Mouse (Mus musculus): ENCODE data around the gene Ankef1. TPM values are rescaled to one million over a fixed set of nuclear protein-coding genes. Genes with fewer than 3 reads are reported as not detected.

The Ankef1 gene
- polyA plus RNA-seq (2012; rRNA removed), result 184 and 257 TPM in 2 replicates

DNA sequence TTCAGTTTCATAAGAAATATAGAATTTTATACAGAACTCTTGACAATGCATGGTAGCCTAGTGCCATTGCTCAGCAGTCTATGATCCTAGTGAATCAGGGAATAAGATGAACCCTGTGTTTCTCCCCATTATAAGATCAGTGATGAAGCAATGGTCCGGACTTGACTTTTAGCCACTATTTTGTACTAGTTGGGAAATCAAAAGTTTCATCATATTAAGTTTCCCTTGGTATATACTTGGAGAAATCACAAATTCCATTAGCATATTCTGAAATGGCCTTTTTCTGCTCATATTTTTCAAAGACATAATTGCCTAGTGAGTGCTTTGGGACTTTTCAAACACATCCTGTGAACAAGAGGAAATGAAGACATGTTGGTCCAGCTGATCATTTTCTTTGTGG lies at the start of gene Ankef1:
Gene Ankef1, plus strand, starts transcription at position 260 of the 400 bp plus-strand sequence.
- H3K36me3 ChIP-seq (ENCODE audit: control insufficient read depth, insufficient read depth, low read length), result no peaks in the 10 kb centered on the region
- no peak within 1 kb of the TSS for H3K4me3 ChIP-seq (ENCODE audit: control insufficient read depth, low read depth, low read length)
- no peak for TF ChIP-seq CTCF (IDR thresholded peaks at IDR 0.05; ENCODE audit: control insufficient read depth, insufficient read depth, insufficient replicate concordance, low read depth, low read length)
- no peak for TF ChIP-seq POLR2A (IDR thresholded peaks at IDR 0.05; ENCODE audit: control insufficient read depth, low read depth, low read length)
- H3K27ac ChIP-seq (ENCODE audit: control insufficient read depth, insufficient read depth, low read depth, low read length), result no peak within 1 kb of the TSS
- H3K27me3 ChIP-seq (ENCODE audit: control insufficient read depth, insufficient read depth, low read length), result no peaks in the 10 kb centered on the region
- H3K4me1 ChIP-seq (ENCODE audit: control insufficient read depth, insufficient read depth, low read length), result no peaks in the 10 kb centered on the region

- no peaks in the 10 kb centered on the region for H3K27me3 ChIP-seq (ENCODE audit: control insufficient read depth, insufficient read depth, low read length)
- no peaks in the 10 kb centered on the region for H3K4me1 ChIP-seq (ENCODE audit: control insufficient read depth, insufficient read depth, low read length)
- H3K27ac ChIP-seq (ENCODE audit: control insufficient read depth, insufficient read depth, low read depth, low read length), result no peak overlapping the region
- H3K4me3 ChIP-seq (ENCODE audit: control insufficient read depth, low read depth, low read length), result no peak overlapping the region
- TF ChIP-seq CTCF (IDR thresholded peaks at IDR 0.05; ENCODE audit: control insufficient read depth, insufficient read depth, insufficient replicate concordance, low read depth, low read length), result no peak
- TF ChIP-seq POLR2A (IDR thresholded peaks at IDR 0.05; ENCODE audit: control insufficient read depth, low read depth, low read length), result no peak
- H3K36me3 ChIP-seq (ENCODE audit: control insufficient read depth, insufficient read depth, low read length), result no peaks in the 10 kb centered on the region
Observed at GRCm38 (mm10) chr2:136456468-136456867, 45.2 kb upstream of the Ankef1 start.

- Histone ChIP-seq H3K36me3 (ENCODE audit: control insufficient read depth, insufficient read depth, low read length) (no peaks in the 10 kb centered on the region), H3K27me3 (ENCODE audit: control insufficient read depth, insufficient read depth, low read length) (no peaks in the 10 kb centered on the region), H3K4me1 (ENCODE audit: control insufficient read depth, insufficient read depth, low read length) (no peaks in the 10 kb centered on the region), H3K27ac (ENCODE audit: control insufficient read depth, insufficient read depth, low read depth, low read length) (no peak overlapping the region), H3K4me3 (ENCODE audit: control insufficient read depth, low read depth, low read length) (no peak overlapping the region)
- TF ChIP-seq POLR2A (IDR thresholded peaks at IDR 0.05; ENCODE audit: control insufficient read depth, low read depth, low read length) (no peak), CTCF (IDR thresholded peaks at IDR 0.05; ENCODE audit: control insufficient read depth, insufficient read depth, insufficient replicate concordance, low read depth, low read length) (no peak)
Observed at GRCm38 (mm10) chr2:136456875-136457274, 44.8 kb upstream of the Ankef1 start.

DNA sequence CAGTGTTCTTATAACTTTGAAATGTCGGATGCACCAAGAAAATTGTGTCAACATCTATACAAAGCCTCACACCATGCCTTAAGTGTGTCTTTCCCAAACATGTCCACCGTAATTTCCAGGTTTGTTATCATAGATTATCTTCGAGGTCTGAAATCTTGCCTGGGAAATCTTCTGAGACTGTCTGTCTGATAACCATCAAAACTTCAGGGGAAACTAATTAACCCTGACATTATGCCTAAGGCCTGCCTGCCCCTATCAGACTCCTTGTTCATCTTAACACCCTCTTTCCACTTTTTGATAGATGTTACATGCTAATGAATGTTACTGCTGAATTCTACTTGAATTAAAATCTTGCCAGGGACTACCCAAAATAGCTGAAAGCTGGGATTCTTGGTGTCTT lies 24.1 kb upstream of the Ankef1 start:
- no peak for TF ChIP-seq POLR2A (IDR thresholded peaks at IDR 0.05; ENCODE audit: control insufficient read depth, low read depth, low read length)
- no peak for TF ChIP-seq CTCF (IDR thresholded peaks at IDR 0.05; ENCODE audit: control insufficient read depth, insufficient read depth, insufficient replicate concordance, low read depth, low read length)

GRCm38 (mm10) chr2:136482269-136482668 lies 19.4 kb upstream of the Ankef1 start:
- no peak for TF ChIP-seq POLR2A (IDR thresholded peaks at IDR 0.05; ENCODE audit: control insufficient read depth, low read depth, low read length)
- no peak overlapping the region for H3K27ac ChIP-seq (ENCODE audit: control insufficient read depth, insufficient read depth, low read depth, low read length)
- no peaks in the 10 kb centered on the region for H3K36me3 ChIP-seq (ENCODE audit: control insufficient read depth, insufficient read depth, low read length)
- H3K4me1 ChIP-seq (ENCODE audit: control insufficient read depth, insufficient read depth, low read length), result no peaks in the 10 kb centered on the region
- H3K4me3 ChIP-seq (ENCODE audit: control insufficient read depth, low read depth, low read length), result no peak overlapping the region
- H3K27me3 ChIP-seq (ENCODE audit: control insufficient read depth, insufficient read depth, low read length), result no peaks in the 10 kb centered on the region

More for the DNA sequence above, 24.1 kb upstream of the Ankef1 start:
- no peaks in the 10 kb centered on the region for H3K4me1 ChIP-seq (ENCODE audit: control insufficient read depth, insufficient read depth, low read length)
- H3K27me3 ChIP-seq (ENCODE audit: control insufficient read depth, insufficient read depth, low read length), result no peaks in the 10 kb centered on the region
- no peaks in the 10 kb centered on the region for H3K36me3 ChIP-seq (ENCODE audit: control insufficient read depth, insufficient read depth, low read length)
- no peak overlapping the region for H3K4me3 ChIP-seq (ENCODE audit: control insufficient read depth, low read depth, low read length)
- no peak overlapping the region for H3K27ac ChIP-seq (ENCODE audit: control insufficient read depth, insufficient read depth, low read depth, low read length)

- no peaks in the 10 kb centered on the region for H3K27me3 ChIP-seq (ENCODE audit: control insufficient read depth, insufficient read depth, low read length)
- no peak overlapping the region for H3K4me3 ChIP-seq (ENCODE audit: control insufficient read depth, low read depth, low read length)
- no peaks in the 10 kb centered on the region for H3K4me1 ChIP-seq (ENCODE audit: control insufficient read depth, insufficient read depth, low read length)
- TF ChIP-seq POLR2A (IDR thresholded peaks at IDR 0.05; ENCODE audit: control insufficient read depth, low read depth, low read length), result no peak
- no peak for TF ChIP-seq CTCF (IDR thresholded peaks at IDR 0.05; ENCODE audit: control insufficient read depth, insufficient read depth, insufficient replicate concordance, low read depth, low read length)
- no peak overlapping the region for H3K27ac ChIP-seq (ENCODE audit: control insufficient read depth, insufficient read depth, low read depth, low read length)
- no peaks in the 10 kb centered on the region for H3K36me3 ChIP-seq (ENCODE audit: control insufficient read depth, insufficient read depth, low read length)
Observed at GRCm38 (mm10) chr2:136483058-136483457, 18.7 kb upstream of the Ankef1 start.

DNA sequence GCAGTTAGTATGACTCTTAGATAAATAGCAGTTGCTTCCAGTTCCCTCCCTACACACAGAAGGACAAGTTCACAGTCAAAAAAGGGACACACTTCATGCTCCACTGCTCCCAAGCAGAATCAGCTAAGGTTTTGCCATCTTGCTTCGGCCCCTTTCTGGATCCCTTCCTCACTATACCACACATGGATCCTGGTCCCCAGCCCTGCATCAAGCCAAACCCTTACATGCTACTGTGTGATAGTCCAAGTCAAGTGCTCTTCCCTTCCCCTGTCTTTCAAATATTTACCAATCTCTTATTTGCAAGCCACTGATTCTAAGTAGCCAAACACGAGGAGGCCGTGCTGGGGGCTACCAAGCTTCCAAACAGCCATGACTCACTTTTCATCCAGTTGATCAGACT lies 16.8 kb upstream of the Ankef1 start:
- H3K27me3 ChIP-seq (ENCODE audit: control insufficient read depth, insufficient read depth, low read length), result no peaks in the 10 kb centered on the region
- H3K4me1 ChIP-seq (ENCODE audit: control insufficient read depth, insufficient read depth, low read length), result no peaks in the 10 kb centered on the region
- H3K4me3 ChIP-seq (ENCODE audit: control insufficient read depth, low read depth, low read length), result no peak overlapping the region
- no peaks in the 10 kb centered on the region for H3K36me3 ChIP-seq (ENCODE audit: control insufficient read depth, insufficient read depth, low read length)
- TF ChIP-seq POLR2A (IDR thresholded peaks at IDR 0.05; ENCODE audit: control insufficient read depth, low read depth, low read length) (no peak), CTCF (IDR thresholded peaks at IDR 0.05; ENCODE audit: control insufficient read depth, insufficient read depth, insufficient replicate concordance, low read depth, low read length) (no peak)
- H3K27ac ChIP-seq (ENCODE audit: control insufficient read depth, insufficient read depth, low read depth, low read length), result no peak overlapping the region

DNA sequence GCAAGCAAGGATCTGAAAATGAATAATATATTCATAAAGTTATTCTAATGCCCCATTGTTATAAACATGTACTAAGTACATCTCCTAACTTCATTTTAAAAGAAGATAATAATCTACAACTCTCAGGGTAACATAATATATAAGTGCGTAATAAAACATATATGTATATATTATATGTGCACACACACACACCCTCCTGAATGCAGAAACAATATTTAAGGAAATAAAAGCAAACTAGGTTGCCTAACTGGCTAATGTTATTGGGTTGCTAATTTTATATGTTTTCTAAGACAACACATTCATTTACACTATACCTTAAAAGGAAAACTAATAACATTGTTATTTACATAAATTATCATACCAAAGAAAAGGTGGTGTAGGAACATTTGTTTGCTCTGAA lies 16.3 kb upstream of the Ankef1 start:
- Histone ChIP-seq H3K36me3 (ENCODE audit: control insufficient read depth, insufficient read depth, low read length) (no peaks in the 10 kb centered on the region), H3K4me3 (ENCODE audit: control insufficient read depth, low read depth, low read length) (no peak overlapping the region), H3K4me1 (ENCODE audit: control insufficient read depth, insufficient read depth, low read length) (no peaks in the 10 kb centered on the region), H3K27ac (ENCODE audit: control insufficient read depth, insufficient read depth, low read depth, low read length) (no peak overlapping the region), H3K27me3 (ENCODE audit: control insufficient read depth, insufficient read depth, low read length) (no peaks in the 10 kb centered on the region)
- TF ChIP-seq CTCF (IDR thresholded peaks at IDR 0.05; ENCODE audit: control insufficient read depth, insufficient read depth, insufficient replicate concordance, low read depth, low read length), result no peak
- no peak for TF ChIP-seq POLR2A (IDR thresholded peaks at IDR 0.05; ENCODE audit: control insufficient read depth, low read depth, low read length)

All from testis, adult 2 months (tissue).